Mouse (Mus musculus): Measurements from ENCODE around the gene Ncl.
A peak's percentile ranks its signal among the peaks of the same experiment; 100 is the strongest.
"Not testable (repeated sequence)": the region's sequence is repeated elsewhere in the genome, so short reads cannot be mapped to it uniquely, and the experiment has no call there.

The Ncl gene

DNA sequence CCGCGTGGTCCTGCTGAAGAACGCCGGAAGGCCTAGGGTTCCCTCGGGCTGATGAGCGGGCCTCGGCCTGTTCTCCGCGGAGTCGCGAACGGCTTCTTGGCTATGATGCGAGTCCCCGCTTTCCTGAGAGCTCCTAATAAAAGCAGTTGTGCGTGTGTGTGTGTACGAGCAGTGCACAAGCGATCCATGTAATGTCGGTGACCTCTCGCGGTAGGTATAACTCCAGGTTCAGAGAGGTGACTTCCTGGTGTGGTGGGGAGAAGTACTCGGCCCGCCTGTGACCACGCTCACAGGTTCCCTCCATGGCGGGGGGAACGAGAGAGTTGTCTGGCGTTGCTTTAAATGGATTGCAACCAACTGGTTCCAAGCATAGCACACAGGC is 589 bp upstream of the Ncl start:
- no peak for DNase-seq

DNA sequence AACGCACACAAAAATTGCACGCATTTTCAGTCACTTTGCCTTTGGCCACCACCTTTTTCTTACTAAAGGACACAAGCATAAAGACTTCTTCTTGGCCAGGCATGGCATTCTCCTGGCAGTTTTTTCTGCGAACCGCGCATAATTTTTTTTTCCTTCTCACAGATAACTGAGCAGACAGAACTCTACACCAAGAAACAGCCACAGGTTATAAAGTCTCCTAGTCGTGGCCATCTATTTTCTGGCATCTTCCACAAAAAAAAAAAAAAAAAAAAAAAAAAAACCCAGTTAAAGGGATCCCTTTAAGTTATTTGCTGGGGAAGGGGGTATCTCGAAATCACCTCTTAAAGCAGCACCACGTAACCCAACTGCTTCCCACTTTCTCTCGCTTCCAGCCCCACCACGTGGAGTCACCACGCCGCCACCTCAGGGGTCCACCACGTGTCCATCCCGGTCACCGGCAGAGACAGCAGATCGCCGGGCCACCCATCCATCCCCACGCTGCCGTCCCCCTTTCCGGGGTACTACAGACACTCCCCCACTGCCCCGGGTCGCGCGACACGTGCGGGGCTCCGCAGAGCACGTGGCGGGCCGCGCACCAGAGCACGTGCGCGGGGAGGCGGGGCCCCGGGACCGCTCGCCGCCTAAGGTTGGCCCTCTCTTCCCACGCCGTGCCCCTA is 833 bp downstream of the Ncl start:
- DNase-seq, result no peak

DNA sequence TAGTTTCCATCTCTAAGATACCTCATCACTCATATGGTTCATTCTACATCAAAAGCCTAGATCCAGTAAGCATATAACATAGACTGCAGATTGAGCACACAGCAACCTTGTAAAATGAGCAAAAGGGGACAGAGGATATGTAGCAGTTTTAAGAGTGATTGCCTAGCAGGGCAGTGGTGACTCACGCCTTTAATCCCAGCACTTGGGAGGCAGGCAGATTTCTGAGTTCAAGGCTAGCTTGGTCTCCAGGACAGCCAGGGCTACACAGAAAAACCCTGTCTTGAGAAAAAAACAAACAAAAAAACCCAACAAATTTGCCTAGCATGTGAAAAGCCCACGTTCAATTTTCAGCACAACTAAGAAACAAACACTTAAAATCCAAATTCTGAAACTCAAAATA is 5.0 kb downstream of the Ncl start:
- no peak for DNase-seq

- DNase-seq, result no peak
Measured at GRCm38 (mm10) chr1:86350576-86350975, 8.6 kb downstream of the Ncl start.

GRCm38 (mm10) chr1:86349696-86350095 is 9.5 kb downstream of the Ncl start:
- no peak for DNase-seq

DNA sequence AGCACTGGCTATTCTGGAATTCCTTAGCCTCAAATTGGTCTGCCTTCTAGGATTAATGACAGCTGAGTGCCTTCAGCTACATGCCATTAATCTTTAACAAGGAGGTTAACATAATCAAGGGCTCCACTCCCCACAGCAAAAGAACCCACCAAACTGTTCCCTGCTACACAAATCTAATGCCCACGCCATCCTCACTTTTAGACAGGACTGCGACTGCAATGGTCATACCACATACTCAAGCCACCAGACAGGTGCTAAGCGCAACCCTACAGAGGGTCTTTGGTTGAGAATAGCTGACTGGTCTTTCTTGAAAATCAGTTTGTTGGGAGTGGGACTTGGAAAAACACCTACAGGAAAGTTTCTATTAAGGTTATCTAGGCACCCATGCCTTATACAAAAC is 10.0 kb downstream of the Ncl start:
- no peak for DNase-seq

GRCm38 (mm10) chr1:86348801-86349200 is 10.4 kb downstream of the Ncl start:
- DNase-seq, result no peak

GRCm38 (mm10) chr1:86348083-86348482 is 11.1 kb downstream of the Ncl start:
- no peak for DNase-seq

DNA sequence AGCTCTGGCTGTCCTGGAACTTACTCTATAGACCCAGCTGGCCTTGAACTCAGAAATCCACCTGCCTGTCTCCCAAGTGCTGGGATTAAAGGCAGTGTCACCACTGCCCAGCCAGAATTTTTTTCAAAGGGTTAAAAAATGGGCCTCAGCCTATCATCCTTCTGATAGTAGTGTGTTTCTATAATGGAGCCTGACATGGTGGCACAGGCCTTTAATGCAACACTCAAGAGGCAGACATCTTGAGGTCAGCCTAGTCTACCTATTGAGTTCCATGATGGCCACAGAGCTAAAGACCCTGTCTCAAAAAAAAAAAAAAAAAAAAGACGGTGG is 11.5 kb downstream of the Ncl start:
- DNase-seq, result no peak

- DNase-seq, result no peak
Measured at GRCm38 (mm10) chr1:86346851-86347715, 12.1 kb downstream of the Ncl start.

GRCm38 (mm10) chr1:86345956-86346355 is 13.2 kb downstream of the Ncl start:
- DNase-seq, result no peak

DNA sequence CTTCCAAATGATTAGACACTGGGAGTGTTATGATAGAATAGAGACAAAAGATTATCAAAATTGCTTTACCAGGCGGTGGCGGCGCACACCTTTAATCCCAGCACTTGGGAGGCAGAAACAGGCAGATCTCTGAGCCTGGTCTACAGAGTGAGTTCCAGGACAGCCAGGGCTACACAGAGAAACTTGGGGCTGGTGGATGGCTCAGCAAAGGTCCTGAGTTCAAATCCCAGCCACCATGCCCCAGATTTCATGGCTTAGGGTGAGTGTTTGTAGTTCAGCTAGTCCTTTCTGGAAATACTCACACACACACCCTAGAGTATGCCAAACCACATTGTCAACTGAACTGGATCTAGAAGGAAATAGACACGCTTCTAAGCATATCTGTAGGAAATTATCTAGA is 14.1 kb downstream of the Ncl start:
- no peak for DNase-seq

DNA sequence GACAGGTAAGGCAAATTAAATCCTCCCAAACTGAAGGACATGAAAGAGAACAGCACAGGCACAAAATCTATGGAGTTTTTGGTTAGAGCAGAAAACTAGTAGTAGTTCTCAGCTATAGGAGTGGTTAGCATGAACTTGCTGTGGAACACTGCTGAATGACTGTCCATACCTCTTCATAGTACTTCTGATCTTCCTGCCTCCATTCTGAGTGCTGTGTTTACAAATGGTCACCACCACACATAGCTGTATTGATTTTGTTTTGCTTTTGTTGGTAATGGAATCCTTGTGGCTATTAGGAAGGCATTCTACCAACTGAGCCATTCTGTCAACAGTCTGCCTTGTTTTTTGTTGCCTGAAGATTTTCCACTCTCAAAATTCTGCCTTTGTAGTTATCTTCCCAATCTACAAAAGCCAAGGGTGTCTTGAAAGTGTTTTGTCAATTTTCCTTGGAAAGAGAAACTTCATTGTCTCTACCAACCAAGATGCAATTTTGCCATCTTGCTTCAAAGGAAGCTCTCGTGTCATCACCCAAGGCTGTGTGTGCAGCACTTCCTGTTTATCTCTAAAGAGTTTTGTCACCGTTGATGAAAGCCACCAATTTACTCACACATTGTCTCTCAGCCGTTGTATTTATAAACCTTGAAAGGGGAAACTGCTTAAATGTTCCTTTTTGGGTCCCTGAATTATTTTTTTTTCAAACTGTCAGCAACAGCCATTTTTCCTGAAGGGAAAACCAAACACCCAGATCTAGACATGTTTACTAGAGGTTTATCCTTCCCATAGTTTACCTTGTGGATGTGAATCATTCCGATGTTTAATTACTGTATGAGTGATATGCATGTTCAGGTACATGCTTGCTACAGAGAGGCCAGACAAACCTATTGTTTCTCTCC is 15.0 kb downstream of the Ncl start:
- DNase-seq, result no peak

GRCm38 (mm10) chr1:86343087-86343645 is 16.0 kb downstream of the Ncl start:
- no peak for DNase-seq

- DNase-seq, result no peak
Measured at GRCm38 (mm10) chr1:86342371-86342770, 16.8 kb downstream of the Ncl start.

DNA sequence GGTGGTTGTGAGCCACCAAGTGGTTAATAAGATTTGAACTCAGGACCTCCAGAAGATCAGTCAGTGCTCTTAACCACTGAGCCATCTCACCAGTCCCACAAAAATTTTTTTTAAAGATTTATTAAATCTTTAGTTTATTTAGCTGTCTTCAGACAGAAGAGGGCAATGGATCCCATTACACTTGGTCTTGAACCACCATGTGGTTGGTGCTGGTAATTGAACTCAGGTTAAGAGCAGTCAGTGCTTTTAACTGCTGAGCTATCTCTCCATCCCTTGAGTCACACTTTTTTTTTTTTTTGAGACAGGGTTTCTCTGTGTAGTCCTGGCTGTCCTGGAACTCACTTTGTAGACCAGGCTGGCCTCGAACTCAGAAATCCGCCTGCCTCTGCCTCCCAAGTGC is 18.1 kb downstream of the Ncl start:
- DNase-seq, result not testable (repeated sequence)

DNA sequence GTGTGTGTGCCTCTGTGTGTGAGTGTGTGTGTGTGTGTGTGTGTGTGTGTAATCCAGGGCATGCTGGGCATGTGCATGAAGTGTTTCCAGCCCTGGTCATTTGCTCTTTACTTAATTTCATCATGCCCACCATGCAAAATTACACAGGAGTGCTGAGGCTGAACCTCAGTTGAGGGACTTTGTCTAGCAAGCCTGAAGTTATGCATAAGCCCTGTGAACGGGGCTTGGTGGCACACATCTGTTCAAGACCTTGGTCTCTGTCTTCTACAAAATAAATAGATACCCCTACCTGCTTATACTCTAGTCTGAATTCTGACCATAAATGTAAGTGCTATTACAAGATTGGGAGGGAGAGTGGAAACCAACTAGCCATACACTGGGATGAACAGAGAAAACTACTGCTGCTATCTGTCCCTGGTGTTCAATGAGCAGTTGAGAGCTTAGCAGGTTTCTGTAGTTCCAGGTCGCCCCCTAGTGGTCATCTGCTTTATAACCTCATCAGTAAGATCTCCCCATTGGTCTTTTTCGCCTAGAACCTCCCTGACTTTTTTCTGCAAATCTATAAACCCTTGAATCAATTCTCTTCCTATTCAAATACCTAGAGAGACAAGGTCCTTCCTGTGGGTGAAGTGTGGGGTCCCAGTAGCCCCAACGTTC is 19.9 kb downstream of the Ncl start:
- peak; percentile 90 for DNase-seq

- DNase-seq, result no peak
Measured at GRCm38 (mm10) chr1:86336330-86336729, 22.9 kb downstream of the Ncl start.

DNA sequence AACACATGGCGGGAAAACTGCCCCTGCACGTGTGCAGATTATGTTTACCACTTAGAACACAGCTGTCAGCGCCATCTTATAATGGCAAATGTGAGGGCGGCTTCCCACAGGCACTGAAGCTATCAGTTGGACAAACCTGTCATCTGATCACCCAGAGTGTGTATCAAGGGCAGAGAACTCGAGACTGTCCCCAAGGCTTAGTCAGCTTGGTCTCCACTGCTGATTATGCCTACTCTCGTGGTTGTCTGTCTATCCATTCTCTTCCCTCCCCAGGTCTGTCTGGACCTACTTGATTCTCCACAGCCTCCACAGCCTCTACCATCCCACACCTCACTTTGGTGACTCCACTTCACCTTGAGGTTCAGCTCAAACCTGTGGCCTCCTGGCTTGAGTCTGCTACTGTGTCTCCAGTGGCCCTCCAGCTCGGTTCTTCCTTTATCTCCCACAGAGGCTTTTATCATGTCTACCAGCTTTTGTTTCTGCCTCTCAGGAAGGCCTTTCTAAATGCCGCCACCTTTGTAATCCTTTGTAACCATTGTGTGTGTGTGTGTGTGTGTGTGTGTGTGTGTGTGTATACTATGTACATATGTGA is 38.3 kb downstream of the Ncl start:
- DNase-seq, result no peak

DNA sequence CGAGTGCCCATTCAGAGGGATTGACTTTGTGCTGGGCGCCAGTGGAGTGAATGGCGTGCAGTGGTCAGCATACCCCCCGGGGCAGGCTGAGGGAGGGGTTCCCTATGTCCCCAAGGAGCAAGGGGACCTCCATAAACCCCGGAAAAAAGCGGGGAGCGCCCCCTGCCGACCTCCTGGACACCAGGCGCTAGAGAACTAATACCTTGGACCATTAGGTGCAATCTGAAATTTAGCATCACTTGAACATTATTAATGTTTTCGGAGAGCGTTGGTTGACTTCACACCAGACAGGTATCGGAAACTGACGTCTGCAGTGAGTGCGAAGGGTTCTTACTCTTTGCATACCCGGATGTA is 45.5 kb downstream of the Ncl start:
- peak; percentile 48 for DNase-seq

GRCm38 (mm10) chr1:86313096-86313771 is 46.0 kb downstream of the Ncl start:
- no peak for DNase-seq

DNA sequence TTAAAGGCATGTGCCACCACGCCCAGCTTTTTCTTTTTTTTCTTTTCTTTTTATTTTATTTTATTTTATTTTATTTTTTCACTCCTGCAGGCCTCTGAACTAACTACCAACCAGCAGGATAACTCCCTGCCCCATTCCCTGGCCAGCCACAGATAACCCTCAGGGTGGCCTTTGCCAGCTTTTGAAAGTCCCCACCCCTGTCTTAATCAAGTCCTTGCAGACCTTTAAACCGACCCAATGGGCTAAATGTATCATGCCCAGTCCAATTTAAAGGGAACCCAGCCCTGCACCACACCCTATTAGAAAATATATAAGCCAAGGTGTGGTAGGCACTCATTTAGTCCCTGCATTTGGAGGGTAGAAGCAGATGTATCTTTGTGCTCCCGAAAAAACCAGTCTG is 46.9 kb downstream of the Ncl start:
- no peak for DNase-seq
